ENCODE assay signal across 11 mouse cellular contexts in the genomic region with DNA sequence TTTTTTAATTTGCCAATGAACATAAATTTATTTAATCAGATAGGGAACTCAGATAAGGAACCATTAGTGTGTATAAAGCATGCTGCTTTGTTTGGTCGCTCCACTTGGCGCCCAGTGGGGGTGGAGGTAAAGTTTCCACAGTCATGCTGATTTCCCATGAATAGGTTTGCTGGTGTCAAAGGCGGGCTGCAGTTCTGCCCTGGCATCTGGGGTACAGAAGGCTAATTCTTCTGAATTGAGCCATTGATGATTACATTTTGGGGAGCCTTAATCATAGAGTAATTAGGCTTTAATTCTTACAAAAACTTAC.
DNase-seq lines count a peak whose midpoint lies in the region; ATAC-seq and TF ChIP-seq lines count a peak whose summit lies in the region.
"Had no signal": no experiment of that assay in that cellular context is flagged by ENCODE, and none has a peak within 500 bp of the region (broad histone marks: within the 10 kb centered on the region; RNA-seq: fewer than 3 reads in every experiment).

No protein-coding gene starts in this region.

- H3K27me3 ChIP-seq in embryonic facial prominence, embryonic 11.5 days (ENCODE audit: control insufficient read depth, insufficient read depth, low read length): no peaks in the 10 kb centered on the region
- no peaks in the 10 kb centered on the region for H3K27me3 ChIP-seq in hindbrain, embryonic 16.5 days (replicated peaks; ENCODE audit: control insufficient read depth, insufficient read depth, low read length)
- no peaks in the 10 kb centered on the region for H3K27me3 ChIP-seq in neural tube, embryonic 13.5 days
- H3K27me3 ChIP-seq: stomach, embryonic 15.5 days had no signal

- peak; percentile 92 for ATAC-seq in embryonic facial prominence, embryonic 11.5 days (replicated peaks; ENCODE audit: insufficient number of reproducible peaks, low FRiP score, low TSS enrichment, low read depth)
- peak; percentile 87 for ATAC-seq in hindbrain, embryonic 16.5 days
- ATAC-seq in neural tube, embryonic 13.5 days (ENCODE audit: low read depth): peak; percentile 89

- no peak overlapping the region for H3K27ac ChIP-seq in layer of hippocampus, adult 2 months
- H3K27ac ChIP-seq in embryonic facial prominence, embryonic 11.5 days (replicated peaks; ENCODE audit: low read depth, low read length): no peak overlapping the region
- H3K27ac ChIP-seq in hindbrain, embryonic 16.5 days (ENCODE audit: low read depth, low read length): no peak overlapping the region
- H3K27ac ChIP-seq in neural tube, embryonic 13.5 days (replicated peaks): no peak overlapping the region
- H3K27ac ChIP-seq: stomach, embryonic 15.5 days had no signal

- H3K9ac ChIP-seq in embryonic facial prominence, embryonic 11.5 days (replicated peaks; ENCODE audit: low read length): no peak overlapping the region
- 0 out of 2 replicates have a peak overlapping the region, but pooled peaks have one; percentile 3 for H3K9ac ChIP-seq in hindbrain, embryonic 16.5 days (ENCODE audit: low read depth, low read length)
- 0 out of 2 replicates have a peak overlapping the region, but pooled peaks have one; percentile 31 for H3K9ac ChIP-seq in neural tube, embryonic 13.5 days
- H3K9ac ChIP-seq: stomach, embryonic 15.5 days had no signal

- H3K4me3 ChIP-seq in layer of hippocampus, adult 2 months: peak overlapping the region; percentile 6; the same call in 1 of the 2 replicates
- H3K4me3 ChIP-seq in embryonic facial prominence, embryonic 11.5 days (ENCODE audit: low read depth, low read length): no peak overlapping the region
- peak overlapping the region; percentile 11; the same call in 1 of the 2 replicates for H3K4me3 ChIP-seq in hindbrain, embryonic 16.5 days (ENCODE audit: low read length)
- H3K4me3 ChIP-seq in neural tube, embryonic 13.5 days: peak overlapping the region; percentile 17
- H3K4me3 ChIP-seq: myocyte; stomach, embryonic 15.5 days had no signal

- TF ChIP-seq CTCF in layer of hippocampus, adult 2 months (conservative IDR thresholded peaks at IDR 0.05): no peak

- H3K36me3 ChIP-seq in embryonic facial prominence, embryonic 11.5 days (replicated peaks; ENCODE audit: control insufficient read depth, insufficient read depth, low read depth, low read length): no peaks in the 10 kb centered on the region
- no peaks in the 10 kb centered on the region for H3K36me3 ChIP-seq in hindbrain, embryonic 16.5 days (ENCODE audit: control insufficient read depth, insufficient read depth, low read length)
- H3K36me3 ChIP-seq in neural tube, embryonic 13.5 days: no peaks in the 10 kb centered on the region
- H3K36me3 ChIP-seq: stomach, embryonic 15.5 days had no signal

- DNase-seq in layer of hippocampus, adult 2 months (ENCODE audit: low spot score in 2 of 2): no peak
- DNase-seq in layer of hippocampus, postnatal 36 days: no peak
- peak; percentile 62 for DNase-seq in embryonic facial prominence, embryonic 11.5 days (ENCODE audit: low spot score)
- no peak for DNase-seq in spleen, postnatal 14 days (ENCODE audit: low spot score in 2 of 2)
- DNase-seq in spleen, postnatal 10 days (ENCODE audit: low spot score in 2 of 2): no peak
- no peak for DNase-seq in heart, adult 8-10 months (ENCODE audit: low spot score)

- 7% methylated on average over 3 of the region's 3 CpGs for WGBS in embryonic facial prominence, embryonic 11.5 days
- WGBS in hindbrain, embryonic 16.5 days: 5% methylated on average over 3 of the region's 3 CpGs
- WGBS in neural tube, embryonic 13.5 days: 4% methylated on average over 3 of the region's 3 CpGs

- no peaks in the 10 kb centered on the region for H3K9me3 ChIP-seq in embryonic facial prominence, embryonic 11.5 days (replicated peaks; ENCODE audit: control insufficient read depth, low read length)
- no peaks in the 10 kb centered on the region for H3K9me3 ChIP-seq in hindbrain, embryonic 16.5 days (ENCODE audit: control insufficient read depth, low read length)
- H3K9me3 ChIP-seq in neural tube, embryonic 13.5 days: no peaks in the 10 kb centered on the region
- H3K9me3 ChIP-seq: stomach, embryonic 15.5 days had no signal

- no peaks in the 10 kb centered on the region for H3K4me1 ChIP-seq in embryonic facial prominence, embryonic 11.5 days (ENCODE audit: control insufficient read depth, insufficient read depth, low read length)
- H3K4me1 ChIP-seq in hindbrain, embryonic 16.5 days (ENCODE audit: control insufficient read depth, insufficient read depth, low read depth, low read length): no peaks in the 10 kb centered on the region
- peaks cover 8% of the 10 kb centered on the region for H3K4me1 ChIP-seq in neural tube, embryonic 13.5 days (replicated peaks)
- H3K4me1 ChIP-seq: stomach, embryonic 15.5 days had no signal

- no peak overlapping the region for H3K4me2 ChIP-seq in embryonic facial prominence, embryonic 11.5 days (ENCODE audit: low read depth, low read length)
- H3K4me2 ChIP-seq in hindbrain, embryonic 16.5 days (ENCODE audit: low read length): peak overlapping the region; percentile 50
- peak overlapping the region; percentile 49 for H3K4me2 ChIP-seq in neural tube, embryonic 13.5 days
- H3K4me2 ChIP-seq: liver, embryonic 11.5 days; stomach, embryonic 15.5 days had no signal
